Mouse (Mus musculus) granulocyte monocyte progenitor cell, adult 5-6 weeks (primary cell): ENCODE results near the gene C87436. TPM values are rescaled to one million over a fixed set of nuclear protein-coding genes. Genes with fewer than 3 reads are reported as not detected.

ENCODE experiments used
- ATAC-seq: replicated peaks from 2 replicates; pipeline ENCODE4 v1.8.0; 2016; ENCODE audit warnings: mild to moderate bottlenecking, moderate TSS enrichment, inconsistent platforms; ENCODE audit not compliant: poor library complexity, severe bottlenecking
- total RNA-seq, 2 experiments: library from RNA; stranded (forward) in 1 of 2; stranded (reverse) in 1 of 2; fragments of 200-712, 200-1000 nt in 1 of 2; fragments of >200 nt in 1 of 2; fragmentation: Nextera tagmentation in 1 of 2; gene quantifications; 2 replicates each; pipeline ENCODE4 v1.2.3; 2014 to 2017

Gene C87436
- total RNA-seq (2014; fragmentation: Nextera tagmentation) (20.8 and 33.5 TPM in 2 replicates), total RNA-seq (2017) (20.3 and 26.7 TPM in 2 replicates)

DNA sequence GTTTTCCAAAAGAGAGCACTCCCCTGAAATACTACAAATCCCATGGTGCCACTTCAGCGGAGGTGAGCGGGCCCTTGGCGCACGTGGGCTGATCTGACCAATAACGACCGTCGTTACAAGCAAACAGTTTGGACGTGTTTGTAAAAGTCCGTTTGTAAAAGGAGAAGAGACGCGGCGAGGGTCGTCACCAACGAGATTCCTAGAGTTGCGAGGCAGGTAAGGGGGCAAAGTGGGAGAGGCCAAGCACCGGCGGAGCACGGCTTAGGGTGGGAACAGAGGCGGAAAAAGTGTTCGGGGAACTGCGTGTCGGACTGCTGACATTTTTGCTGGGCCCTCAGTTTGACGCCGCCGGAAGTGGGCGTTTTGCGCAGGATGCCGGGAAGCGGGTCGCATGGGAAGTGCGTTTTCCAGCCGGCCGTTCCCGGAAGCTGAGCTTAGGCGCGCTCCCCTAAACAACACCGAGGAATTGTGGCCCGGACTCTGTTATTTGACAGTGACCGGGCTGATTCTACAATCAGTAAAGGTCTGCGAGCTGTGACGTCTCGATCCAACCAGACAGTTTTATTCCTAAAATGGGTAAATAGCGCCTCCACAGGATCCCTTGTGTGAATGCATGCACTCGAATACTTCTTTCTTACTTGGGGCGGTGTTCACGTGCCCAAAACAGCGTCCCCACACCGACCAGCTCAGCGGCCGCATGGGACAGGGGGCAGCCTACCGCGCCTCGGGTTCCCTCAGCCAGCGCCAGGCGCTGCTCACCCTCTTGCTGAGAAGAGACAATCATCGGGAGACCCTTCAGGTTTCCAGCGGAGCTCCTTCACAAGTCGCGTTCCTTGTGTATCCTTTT is at the start of gene C87436:
TSS of gene C87436 (plus strand) at position 103 of the 847 bp plus-strand sequence.
- ATAC-seq: peak; percentile 82

DNA sequence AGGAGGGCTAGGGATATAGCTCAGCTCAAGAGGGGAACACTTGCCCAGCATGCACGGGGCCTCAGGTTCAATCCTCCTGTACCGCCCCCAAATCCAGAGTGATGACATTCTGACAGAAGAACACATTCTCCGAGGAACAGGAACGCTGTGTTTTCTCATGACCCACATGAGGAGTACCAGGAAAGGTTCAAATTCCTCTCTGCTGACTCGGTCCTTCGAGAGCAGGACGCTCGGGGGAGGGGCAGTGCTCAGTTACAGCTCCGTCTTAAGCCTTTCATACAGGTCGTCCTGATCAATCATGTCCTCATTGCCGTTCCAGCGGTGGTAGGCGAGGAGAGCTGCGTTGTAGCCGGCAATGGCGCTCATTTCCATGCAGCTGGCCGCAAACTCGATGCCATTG is 49.7 kb upstream of the C87436 start:
- no peak for ATAC-seq

DNA sequence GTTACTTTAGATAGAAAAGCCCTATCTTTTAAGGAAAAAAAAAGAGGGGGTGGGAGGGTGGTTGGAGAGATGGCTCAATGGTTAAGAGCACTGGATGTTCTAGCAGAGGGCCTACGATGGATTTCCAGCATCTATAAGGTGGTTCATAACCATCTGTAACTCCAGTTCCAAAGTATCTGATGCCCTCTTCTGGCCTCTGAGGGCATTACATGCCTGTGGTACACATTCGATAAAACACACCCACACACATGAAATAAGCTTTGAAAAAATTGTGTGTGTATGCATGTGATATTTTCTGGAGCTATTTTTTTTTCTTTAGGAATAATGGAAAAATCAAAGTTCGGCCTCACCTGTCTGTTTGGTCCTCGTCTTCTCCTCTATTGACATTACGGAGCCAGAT is 46.8 kb upstream of the C87436 start:
- no peak for ATAC-seq

DNA sequence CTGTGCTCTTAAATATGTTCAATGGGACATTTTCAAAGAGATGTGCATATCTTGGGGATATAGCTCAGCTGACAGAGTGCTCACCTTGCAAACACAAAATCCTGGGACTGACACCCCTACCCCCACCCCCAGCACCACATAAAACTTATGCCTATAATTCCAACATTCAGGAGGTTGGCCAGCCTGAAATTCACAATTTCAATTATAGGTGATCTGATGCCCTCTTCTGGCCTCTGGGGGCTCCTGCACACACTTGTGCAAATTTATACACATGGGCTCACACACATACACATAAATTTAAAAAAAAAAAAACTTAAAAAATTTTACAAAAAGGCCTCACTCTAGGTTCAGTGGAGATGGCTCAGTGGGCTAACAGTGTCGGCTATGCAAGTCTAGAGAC is 45.0 kb upstream of the C87436 start:
- ATAC-seq: no peak

DNA sequence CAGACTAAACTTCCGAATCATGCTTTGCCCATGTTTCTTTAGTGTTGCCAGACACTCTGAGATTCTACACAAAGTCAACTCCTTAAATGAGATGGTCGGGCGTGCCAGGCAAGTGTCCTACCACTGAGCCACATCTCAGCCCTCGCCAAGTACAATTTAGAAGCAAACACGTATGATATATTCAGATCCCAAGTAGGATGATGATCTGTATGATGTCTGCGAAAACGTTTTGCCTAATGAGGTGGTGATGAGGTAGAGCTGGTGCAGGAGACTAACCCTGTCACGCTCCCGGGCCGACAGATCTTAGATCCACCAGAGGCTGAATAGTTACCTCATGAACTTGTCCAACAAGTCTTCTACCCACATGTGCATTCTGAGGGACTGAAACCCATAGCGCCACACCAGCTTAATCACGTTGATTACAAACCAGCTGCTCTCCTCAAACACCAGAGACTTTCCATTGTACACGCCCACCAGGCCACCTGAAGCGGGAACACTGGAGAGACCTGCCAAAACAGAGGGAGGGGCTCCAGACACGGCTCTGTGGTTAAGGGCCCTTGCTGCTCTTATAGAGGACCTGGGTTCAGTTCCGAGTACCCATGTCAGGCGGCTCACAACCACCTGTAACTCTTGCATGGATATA is 44.0 kb upstream of the C87436 start:
- ATAC-seq: no peak

DNA sequence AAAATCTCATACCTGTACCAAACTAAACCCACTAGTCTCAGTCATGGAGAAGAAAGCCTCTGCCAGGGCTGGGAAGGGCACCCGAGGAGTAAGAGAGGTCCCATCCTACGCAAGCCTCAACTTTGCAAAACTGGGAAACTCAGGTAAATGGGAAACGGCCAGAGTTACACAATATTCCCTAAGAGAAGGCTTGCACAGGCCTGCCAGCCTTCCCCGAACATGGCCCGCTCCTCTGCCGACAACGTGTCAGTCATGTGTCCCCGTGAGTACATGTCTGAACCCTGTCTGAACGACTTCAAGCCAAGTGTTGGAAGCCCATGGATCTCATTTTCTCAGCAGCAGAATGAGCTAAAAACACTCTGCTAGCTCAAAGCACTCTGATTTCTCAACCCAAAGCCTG is 43.2 kb upstream of the C87436 start:
- ATAC-seq: no peak

DNA sequence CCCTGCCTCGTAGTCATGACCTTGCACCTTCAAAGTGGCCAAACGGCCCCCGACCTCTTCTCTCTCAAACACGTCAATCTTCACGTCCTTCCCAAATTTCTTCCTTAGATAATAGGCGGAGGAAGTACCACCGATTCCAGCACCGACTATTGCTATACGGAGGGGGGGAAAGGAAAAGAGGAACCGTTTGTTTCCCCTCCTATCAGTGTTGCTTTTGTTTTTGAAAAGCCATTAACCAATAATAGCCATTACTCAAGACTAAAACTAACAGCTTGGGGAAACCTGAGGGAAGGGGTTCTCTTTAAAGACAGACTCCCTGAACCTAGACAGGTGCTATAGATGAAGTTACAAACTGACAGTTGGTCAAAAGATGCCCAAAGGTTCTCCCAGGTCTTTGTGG is 42.2 kb upstream of the C87436 start:
- ATAC-seq: peak; percentile 56

DNA sequence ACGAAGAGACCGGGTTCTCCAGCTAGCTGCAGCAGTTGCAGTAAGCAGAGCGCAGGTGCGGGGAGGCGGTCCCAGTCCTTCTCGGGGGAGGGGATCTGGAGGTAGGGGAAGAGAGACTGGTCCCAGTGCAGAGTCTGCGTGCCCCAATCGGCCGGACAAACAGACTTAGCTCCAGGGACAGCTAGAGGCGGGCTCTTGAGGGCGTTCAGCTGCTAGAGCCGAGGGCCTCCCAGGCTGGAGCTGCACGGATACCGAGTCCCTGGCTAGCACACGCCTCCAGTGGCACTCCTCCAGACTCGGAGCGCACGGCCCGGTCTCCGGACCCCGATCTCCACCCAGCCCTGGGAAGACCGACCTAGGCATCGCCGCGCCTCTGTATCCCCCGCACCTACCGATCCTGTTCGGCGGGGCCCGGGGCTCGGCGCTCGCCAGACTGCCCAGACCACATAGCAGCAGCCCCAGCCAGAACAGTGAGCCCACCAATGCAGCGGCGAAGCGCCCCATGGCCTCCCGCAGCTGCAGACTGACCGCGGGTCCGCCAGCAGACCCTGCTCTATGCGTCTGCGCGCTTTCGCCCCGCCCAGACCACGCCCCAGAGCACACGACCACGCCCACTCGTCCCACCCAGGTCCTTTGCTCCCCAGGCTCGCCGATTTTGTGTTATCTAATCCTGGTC is 41.5 kb upstream of the C87436 start, which contains the start of gene Pcyox1:
TSS of gene Pcyox1 (minus strand) at position 574 of the 676 bp plus-strand sequence.
- peak; percentile 80 for ATAC-seq

DNA sequence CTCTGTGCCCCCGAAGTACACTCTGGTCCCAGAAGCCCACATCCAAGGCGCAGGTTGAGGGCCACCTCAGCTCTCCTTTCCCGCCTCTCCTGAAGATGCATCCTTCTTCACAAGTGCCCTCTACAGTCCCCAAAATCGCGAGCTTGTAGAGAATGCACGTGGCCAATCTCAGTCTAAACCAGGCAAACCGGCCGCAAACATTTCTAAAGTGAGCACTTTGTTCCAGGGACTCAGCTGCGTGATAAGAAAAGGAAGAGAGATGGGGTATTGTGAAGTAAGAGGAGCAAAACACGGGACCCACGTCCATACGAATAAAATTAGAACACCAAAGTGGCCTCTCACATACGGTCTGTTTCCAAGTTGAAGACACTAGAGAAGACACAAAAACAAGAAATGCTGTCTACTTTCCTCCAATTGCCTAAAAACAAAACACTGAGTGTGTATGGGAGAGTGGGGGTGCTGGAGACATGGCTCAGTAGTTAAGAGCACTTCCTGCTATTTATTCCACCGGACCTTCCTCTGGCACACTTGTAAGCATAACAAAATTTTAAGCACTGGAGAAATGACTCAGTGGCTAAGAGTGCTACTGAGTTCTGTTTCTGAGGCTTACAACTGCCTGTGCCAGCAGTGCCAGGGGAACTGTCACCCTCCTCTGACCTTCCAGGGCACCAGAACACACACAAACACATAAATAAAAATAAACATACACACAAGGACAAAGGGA is 40.8 kb upstream of the C87436 start:
- ATAC-seq: no peak; the same call in 1 of the 2 replicates

DNA sequence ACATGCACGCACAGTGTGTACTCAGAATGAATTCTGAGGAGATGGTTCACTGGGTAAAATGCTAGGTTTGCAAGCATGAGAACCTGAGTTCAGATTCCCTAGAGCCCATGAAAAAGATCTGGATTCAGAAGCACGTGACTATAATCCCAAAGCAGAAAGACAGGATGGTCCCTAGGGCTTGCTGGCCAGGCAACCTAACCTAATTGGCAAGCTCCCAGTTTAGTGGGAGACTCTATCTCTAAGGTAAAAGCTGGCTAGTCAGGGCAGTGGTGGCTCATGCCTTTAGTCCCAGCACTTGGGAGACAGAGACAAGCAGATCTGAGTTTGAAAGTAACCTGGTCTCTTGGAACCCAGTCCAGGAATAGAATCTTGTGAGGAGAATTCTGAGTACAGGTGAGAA is 39.2 kb upstream of the C87436 start:
- no peak for ATAC-seq

DNA sequence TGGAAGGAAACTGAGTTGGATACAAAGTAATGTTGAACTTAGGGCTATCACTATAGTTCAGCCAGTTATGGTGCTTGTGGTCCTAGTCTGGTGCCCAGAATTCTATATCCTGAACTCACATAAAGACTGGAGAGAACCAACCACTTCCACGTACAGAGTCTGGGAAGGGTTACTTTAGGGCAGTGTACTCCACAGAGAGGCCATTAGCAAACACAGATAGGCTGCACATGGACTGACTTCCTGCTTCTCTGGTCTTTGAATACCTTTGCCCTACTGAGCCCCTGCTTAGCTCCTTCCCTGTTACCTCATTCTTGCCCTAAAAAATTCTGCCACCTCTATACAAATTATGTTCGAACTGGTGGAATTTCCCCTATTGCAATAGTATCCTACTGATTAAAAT is 38.2 kb upstream of the C87436 start:
- ATAC-seq: no peak

DNA sequence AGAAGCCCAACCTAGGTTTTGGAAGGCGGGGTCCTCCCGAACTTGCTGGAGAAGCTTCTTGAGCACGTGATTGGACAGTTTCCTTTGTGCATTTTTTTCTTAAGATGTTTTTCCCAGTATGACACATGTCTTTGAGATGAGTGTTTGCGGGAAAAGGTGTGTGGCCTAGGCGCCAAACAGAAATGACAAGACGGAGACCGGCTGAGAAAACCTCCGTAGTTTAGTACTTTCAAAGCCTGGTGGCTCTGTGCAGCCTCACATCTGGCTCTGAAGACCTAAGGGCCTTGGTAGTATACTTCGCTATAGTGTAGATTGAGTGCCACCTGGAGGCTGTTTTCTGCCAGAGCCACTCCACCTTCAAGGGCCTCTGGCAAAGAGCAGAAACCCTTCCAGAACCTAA is 37.2 kb upstream of the C87436 start:
- peak; percentile 44 for ATAC-seq

DNA sequence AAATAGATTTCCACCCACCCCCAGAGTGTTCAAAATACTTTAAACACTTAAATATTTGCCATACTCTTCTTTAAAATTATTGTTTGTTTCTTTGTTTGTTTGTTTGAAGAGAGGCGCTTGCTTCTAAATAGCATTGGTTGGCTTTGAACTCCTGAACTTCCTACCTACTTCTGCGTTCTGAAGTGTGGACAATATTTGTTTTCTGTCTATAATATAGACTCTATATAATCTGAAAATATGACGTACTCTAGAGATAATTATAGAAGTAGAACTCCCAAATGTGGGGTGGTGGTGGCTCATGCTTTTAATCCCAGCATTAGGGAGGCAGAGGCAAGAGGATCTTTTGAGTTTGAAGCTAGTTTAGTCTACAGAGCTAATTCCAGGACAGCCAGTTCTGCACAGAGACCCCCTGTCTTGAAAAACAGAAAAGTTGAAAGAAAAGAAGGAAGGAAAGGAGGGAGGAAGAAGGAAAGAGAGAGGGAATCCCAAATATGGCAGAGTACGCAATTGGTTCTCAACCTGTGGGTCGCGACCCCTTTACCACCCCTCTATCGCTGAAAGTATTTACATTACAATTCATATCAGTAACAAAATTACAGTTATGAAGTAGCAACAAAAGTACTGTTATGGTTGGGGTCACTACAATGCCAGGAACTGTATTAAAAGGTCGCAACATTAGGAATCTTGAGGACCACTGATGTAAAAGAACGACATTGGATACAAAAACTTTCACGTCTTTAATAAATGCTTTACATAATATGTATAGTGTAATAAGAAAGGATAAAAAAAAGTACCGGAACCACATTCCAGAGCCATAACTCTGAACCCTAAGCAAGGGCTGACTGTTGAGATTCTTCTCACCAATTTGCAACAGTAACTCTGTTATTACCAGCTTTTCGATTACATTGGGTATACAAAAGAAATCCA is 35.2 kb upstream of the C87436 start:
- ATAC-seq: no peak

DNA sequence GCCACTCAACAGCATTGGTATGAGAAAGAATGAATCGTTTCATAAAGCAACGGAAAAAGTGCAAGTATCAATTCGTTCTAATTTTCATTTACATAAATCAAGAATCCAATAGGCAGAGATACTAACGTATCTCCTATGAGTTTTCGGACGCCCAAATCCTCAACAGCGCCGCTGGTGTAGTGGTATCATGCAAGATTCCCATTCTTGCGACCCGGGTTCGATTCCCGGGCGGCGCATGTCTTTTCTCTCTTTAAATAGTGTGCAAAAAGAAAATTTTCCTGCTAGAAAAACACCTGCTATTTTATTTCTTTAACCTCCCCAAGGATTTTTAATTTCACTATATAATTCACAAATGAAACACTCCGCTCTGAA is 34.5 kb upstream of the C87436 start:
- ATAC-seq: peak; percentile 56

DNA sequence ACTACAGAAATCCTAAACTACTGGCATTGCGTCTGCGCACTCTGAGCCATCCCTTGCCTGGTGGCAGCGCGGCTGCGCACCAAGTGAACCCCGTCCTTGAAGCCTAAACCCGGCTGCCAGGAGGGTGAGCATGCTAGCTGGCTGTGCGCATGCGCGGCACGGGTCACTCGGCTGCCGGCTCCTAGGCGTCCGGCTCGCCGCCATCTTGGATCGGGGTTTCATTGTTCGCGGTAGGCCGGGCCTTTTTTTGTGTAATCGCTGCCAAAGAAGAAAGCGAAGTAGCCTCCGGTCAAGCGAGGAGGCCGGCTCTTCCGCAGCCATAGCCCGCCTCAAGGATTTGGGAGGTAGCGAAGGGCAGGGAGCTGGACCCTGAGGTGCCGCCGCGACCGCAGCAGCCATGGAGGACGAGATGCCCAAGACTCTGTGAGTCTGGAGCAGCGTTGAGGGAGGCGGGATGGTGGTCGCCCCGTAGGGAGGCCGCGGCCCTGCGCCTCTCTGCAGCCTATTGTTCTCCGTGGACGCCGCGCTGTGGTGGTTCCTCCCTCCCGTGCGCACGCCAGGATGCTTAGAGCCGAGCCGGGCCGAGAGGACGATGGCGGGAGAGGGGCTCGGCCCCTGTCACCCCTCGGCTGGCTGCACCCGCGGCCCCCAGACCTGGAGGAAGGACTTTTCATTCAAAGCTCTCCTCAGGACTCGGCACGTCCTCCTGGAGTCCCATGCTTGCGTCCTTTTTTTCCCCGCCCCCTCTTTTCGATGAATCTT is 33.9 kb upstream of the C87436 start, which contains the start of gene Tia1:
TSS of gene Tia1 (plus strand) at position 120 of the 762 bp plus-strand sequence.
- peak; percentile 88 for ATAC-seq

DNA sequence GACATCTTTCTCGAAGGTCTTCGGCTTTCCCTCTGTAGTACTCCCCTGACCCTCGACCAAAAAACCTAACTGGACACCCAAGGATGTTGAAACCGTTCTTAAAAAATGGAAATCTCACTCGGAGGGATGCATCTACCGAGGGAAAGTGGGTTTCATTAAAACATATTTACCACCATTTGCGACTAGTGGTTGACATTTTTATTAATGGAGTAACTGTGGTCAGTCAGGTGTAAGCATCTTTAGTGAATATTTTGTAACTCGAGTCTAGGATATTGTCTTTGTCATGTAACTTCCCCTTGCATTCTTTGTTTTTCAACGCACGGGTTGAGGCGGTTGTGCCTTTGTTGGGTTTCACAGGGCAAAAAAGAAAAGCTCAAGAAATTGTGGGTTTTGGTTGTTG is 33.2 kb upstream of the C87436 start:
- 0 out of 2 replicates have a peak, but pooled peaks have one; percentile 21 for ATAC-seq

DNA sequence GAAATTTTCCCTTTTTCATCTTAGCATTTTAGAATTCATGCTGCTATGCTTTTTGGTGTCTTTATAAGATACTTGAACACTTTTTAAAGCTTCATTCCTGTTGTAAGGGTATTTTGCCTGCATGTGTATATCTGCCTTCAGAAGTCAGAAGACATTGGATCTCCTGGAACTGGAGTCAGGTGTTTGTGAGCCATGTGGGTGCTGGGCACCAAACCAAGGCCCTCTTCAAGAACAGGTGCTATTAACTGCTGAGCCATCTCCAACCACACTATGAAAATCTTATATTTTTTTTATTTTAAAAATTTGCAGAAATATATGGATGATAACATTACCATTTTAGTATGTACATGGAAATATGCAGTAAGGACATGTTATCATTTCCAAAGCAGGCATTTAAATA is 31.9 kb upstream of the C87436 start:
- no peak for ATAC-seq

DNA sequence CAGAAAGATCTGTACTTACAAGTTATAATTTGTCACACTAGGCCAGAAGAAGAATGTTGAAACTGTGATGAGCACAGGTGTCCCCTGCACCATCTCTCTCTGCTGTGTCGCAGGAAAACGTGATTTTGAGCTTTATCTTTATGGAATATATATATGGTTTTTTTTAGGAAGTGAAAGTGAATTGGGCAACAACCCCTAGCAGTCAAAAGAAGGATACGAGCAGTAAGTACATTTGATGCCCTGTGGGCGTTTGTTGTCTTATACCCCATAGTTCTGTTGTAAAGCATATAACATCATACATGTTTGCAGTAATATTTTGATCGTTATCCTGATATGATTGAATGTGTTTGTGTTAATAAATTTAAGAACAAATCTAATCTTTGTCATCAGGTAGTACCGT is 19.5 kb upstream of the C87436 start:
- ATAC-seq: peak; percentile 91

DNA sequence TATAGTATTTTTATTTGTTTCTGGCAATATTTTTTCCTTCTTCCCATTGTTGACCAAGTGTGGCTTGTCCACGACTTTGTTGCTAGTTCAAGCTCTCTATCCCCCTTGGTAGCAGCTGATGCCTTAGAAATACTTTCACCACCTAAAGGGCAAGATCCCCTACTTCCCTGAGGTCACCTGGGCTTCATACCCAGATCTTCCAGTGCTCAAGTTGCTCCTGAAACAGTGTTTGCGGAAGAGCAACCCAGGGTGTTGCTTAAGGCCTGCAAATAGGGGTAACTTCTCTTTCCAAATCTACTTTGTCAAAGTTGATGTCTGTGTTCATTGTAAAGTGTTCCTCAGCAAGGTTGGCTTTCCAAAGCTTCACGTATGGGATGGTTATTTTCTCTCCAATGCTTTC is 18.9 kb upstream of the C87436 start:
- ATAC-seq: peak; percentile 79
